Mouse (Mus musculus) CH12.LX (cell line): Measurements from ENCODE around the gene Prr15.

Experiments used
- CTCF ChIP-seq, 2 experiments: IDR thresholded peaks in 1 of 2; conservative IDR thresholded peaks in 1 of 2; 2 replicates each; pipeline ENCODE4 v1.5.1; 2011 to 2012; ENCODE audit warnings: low read depth in 2 of 2, low read length in 2 of 2, improper control_type of control experiment in 1 of 2, inconsistent platforms in 1 of 2, mild to moderate bottlenecking in 1 of 2, moderate library complexity in 1 of 2
- E2F4 ChIP-seq: IDR thresholded peaks from 2 replicates; pipeline ENCODE4 v1.6.1; 2011; ENCODE audit warnings: low read depth, low read length, improper control_type of control experiment; ENCODE audit not compliant: insufficient replicate concordance
- ELF1 ChIP-seq: IDR thresholded peaks from 2 replicates; pipeline ENCODE4 v1.6.1; 2014; ENCODE audit warnings: low read depth, mild to moderate bottlenecking, inconsistent platforms, low read length, improper control_type of control experiment
- GABPA ChIP-seq: IDR thresholded peaks from 2 replicates; pipeline ENCODE4 v1.6.1; 2012; ENCODE audit warnings: low read depth, low read length, improper control_type of control experiment, inconsistent platforms; ENCODE audit not compliant: insufficient replicate concordance
- MAX ChIP-seq: IDR thresholded peaks from 2 replicates; pipeline ENCODE4 v1.6.1; 2011; ENCODE audit warnings: low read length, improper control_type of control experiment
- NELFE ChIP-seq: IDR thresholded peaks from 2 replicates; pipeline ENCODE4 v1.6.1; 2011; ENCODE audit warnings: low read depth, low read length, improper control_type of control experiment
- SIN3A ChIP-seq: IDR thresholded peaks from 2 replicates; pipeline ENCODE4 v1.6.1; 2012; ENCODE audit warnings: low read length, improper control_type of control experiment, inconsistent platforms
- USF1 ChIP-seq: IDR thresholded peaks from 2 replicates; pipeline ENCODE4 v1.6.1; 2014; ENCODE audit warnings: low read depth, mild to moderate bottlenecking, inconsistent platforms, low read length, improper control_type of control experiment
- ZKSCAN1 ChIP-seq: IDR thresholded peaks from 2 replicates; pipeline ENCODE4 v1.6.1; 2012; ENCODE audit warnings: low read depth, inconsistent platforms, low read length, improper control_type of control experiment, borderline replicate concordance

- TF ChIP-seq E2F4 (no peak), NELFE (no peak), MAX (no peak), SIN3A (no peak), CTCF (conservative IDR thresholded peaks at IDR 0.05 in 1 of 2, IDR thresholded peaks at IDR 0.05 in 1 of 2; ENCODE audit: low read depth in 2 of 2, low read length in 2 of 2) (no peak), GABPA (no peak), ZKSCAN1 (no peak), ELF1 (no peak), USF1 (no peak)
These were observed 6.4 kb upstream of the Prr15 start for GRCm38 (mm10) chr6:54319198-54319597.
